Mouse (Mus musculus) liver, embryonic 13.5 days (tissue): ENCODE measurements around the gene 9130019O22Rik. TPM values are rescaled to one million over a fixed set of nuclear protein-coding genes. Genes with fewer than 3 reads are reported as not detected.
A peak's percentile ranks its signal among the peaks of the same experiment; 100 is the strongest.
"Not testable (repeated sequence)": the region's sequence is repeated elsewhere in the genome, so short reads cannot be mapped to it uniquely, and the experiment has no call there.

ENCODE experiments used
- ATAC-seq: fragments of 200-750 bp; cut with Nextera tagmentation; 2 replicates; pipeline ENCODE4 v1.8.0; 2017; ENCODE audit warnings: low read depth, mild to moderate bottlenecking, moderate number of reproducible peaks, moderate library complexity
- DNase-seq: peaks from one replicate; pipeline ENCODE4 v3.0.0; 2022
- H3K27ac ChIP-seq: fragments of 300-500 bp; sonication (generic); 2 replicates; pipeline ENCODE4 v1.5.1; 2015; ENCODE audit warnings: moderate library complexity, mild to moderate bottlenecking, inconsistent platforms
- H3K27me3 ChIP-seq: fragments of 300-500 bp; sonication (generic); 2 replicates; pipeline ENCODE4 v1.6.1; 2015; ENCODE audit warnings: mild to moderate bottlenecking, inconsistent platforms
- H3K36me3 ChIP-seq: fragments of 300-500 bp; sonication (generic); 2 replicates; pipeline ENCODE4 v1.6.1; 2015; ENCODE audit warnings: mild to moderate bottlenecking, inconsistent platforms
- H3K4me1 ChIP-seq: fragments of 300-500 bp; sonication (generic); replicated peaks from 2 replicates; pipeline ENCODE4 v1.6.1; 2015; ENCODE audit warnings: inconsistent platforms
- H3K4me2 ChIP-seq: fragments of 300-500 bp; sonication (generic); 2 replicates; pipeline ENCODE4 v1.6.1; 2015; ENCODE audit warnings: inconsistent platforms, mild to moderate bottlenecking, moderate library complexity
- H3K4me3 ChIP-seq: fragments of 300-500 bp; sonication (generic); replicated peaks from 2 replicates; pipeline ENCODE4 v1.5.1; 2015; ENCODE audit warnings: mild to moderate bottlenecking, inconsistent platforms
- H3K9ac ChIP-seq: fragments of 300-500 bp; sonication (generic); 2 replicates; pipeline ENCODE4 v1.6.1; 2015; ENCODE audit warnings: mild to moderate bottlenecking, inconsistent platforms
- H3K9me3 ChIP-seq: fragments of 300-500 bp; sonication (generic); replicated peaks from 2 replicates; pipeline ENCODE4 v1.6.1; 2016; ENCODE audit warnings: inconsistent platforms
- WGBS: fragments of 180-500 bp; shearing (Covaris S2); methylation state at CpG from one replicate; pipeline ENCODE4 v1.1.7; 2015; ENCODE audit not compliant: insufficient replicate concordance; 5-methylcytosine and 5-hydroxymethylcytosine counted together
- polyA plus RNA-seq: library from polyadenylated mRNA; unstranded; fragments of >200 nt; fragmentation: Nextera tagmentation; extraction: Ambion mirVana; gene quantifications from 2 replicates; pipeline ENCODE4 v1.2.1, GENCODE M21; 2015

The 9130019O22Rik gene
- polyA plus RNA-seq, 1 experiment from 2014 or later: 1.4 TPM

GRCm38 (mm10) chr7:127355796-127356195, 31.2 kb downstream of the 9130019O22Rik start:
- no peak for DNase-seq

GRCm38 (mm10) chr7:127351230-127352004, 35.5 kb downstream of the 9130019O22Rik start:
- Histone ChIP-seq H3K27ac (no peak overlapping the region), H3K4me2 (no peak overlapping the region), H3K27me3 (no peaks in the 10 kb centered on the region; the same call in 1 of the 2 replicates), H3K36me3 (no peaks in the 10 kb centered on the region), H3K4me1 (peaks cover 6% of the 10 kb centered on the region), H3K9me3 (no peaks in the 10 kb centered on the region), H3K9ac (no peak overlapping the region), H3K4me3 (no peak overlapping the region)
- ATAC-seq (no peak), DNase-seq (no peak)
- 39% methylated on average over 5 of the region's 5 CpGs for WGBS

More at GRCm38 (mm10) chr7:127355796-127356195, 31.2 kb downstream of the 9130019O22Rik start:
- Histone ChIP-seq H3K36me3 (no peaks in the 10 kb centered on the region), H3K4me1 (no peaks in the 10 kb centered on the region), H3K27ac (no peak overlapping the region), H3K4me3 (no peak overlapping the region), H3K4me2 (no peak overlapping the region), H3K27me3 (peaks cover 19% of the 10 kb centered on the region), H3K9me3 (no peaks in the 10 kb centered on the region), H3K9ac (no peak overlapping the region)
- no peak for ATAC-seq
- 42% methylated on average over 3 of the region's 3 CpGs for WGBS

GRCm38 (mm10) chr7:127346676-127347075, 40.3 kb downstream of the 9130019O22Rik start:
- H3K4me1 ChIP-seq: peaks cover 45% of the 10 kb centered on the region
- ATAC-seq: no peak
- no peak for DNase-seq
- H3K9ac ChIP-seq: peak overlapping the region; percentile 79; the same call in 1 of the 2 replicates
- H3K4me2 ChIP-seq: peak overlapping the region; percentile 99
- 27% methylated on average over 8 of the region's 8 CpGs for WGBS
- no peaks in the 10 kb centered on the region for H3K9me3 ChIP-seq
- peak overlapping the region; percentile 37 for H3K27ac ChIP-seq
- peaks cover 9% of the 10 kb centered on the region for H3K36me3 ChIP-seq
- H3K27me3 ChIP-seq: no peaks in the 10 kb centered on the region
- peak overlapping the region; percentile 79 for H3K4me3 ChIP-seq

- DNase-seq: peak; percentile 86
- H3K27ac ChIP-seq: peak within 1 kb of the TSS; percentile 78
- H3K4me3 ChIP-seq: peak within 1 kb of the TSS; percentile 79
- peak within 1 kb of the TSS; percentile 79 for H3K9ac ChIP-seq
- H3K9me3 ChIP-seq: no peaks in the 10 kb centered on the region
- H3K4me1 ChIP-seq: peaks cover 45% of the 10 kb centered on the region
- peaks cover 9% of the 10 kb centered on the region for H3K36me3 ChIP-seq
- WGBS: under 1% methylated on average over 70 of the region's 76 CpGs
- no peaks in the 10 kb centered on the region for H3K27me3 ChIP-seq
- ATAC-seq: peak; percentile 85
- peak within 1 kb of the TSS; percentile 99 for H3K4me2 ChIP-seq
These were observed 41.2 kb downstream of the 9130019O22Rik start, which contains the start of gene Zfp768 for GRCm38 (mm10) chr7:127345512-127346325. Gene Zfp768, minus strand, starts transcription at chr7:127345589.

GRCm38 (mm10) chr7:127345092-127345491, 41.9 kb downstream of the 9130019O22Rik start:
- Histone ChIP-seq H3K4me1 (peaks cover 45% of the 10 kb centered on the region), H3K27me3 (no peaks in the 10 kb centered on the region), H3K9me3 (no peaks in the 10 kb centered on the region), H3K36me3 (peaks cover 9% of the 10 kb centered on the region), H3K4me2 (peak overlapping the region; percentile 99), H3K9ac (peak overlapping the region; percentile 79), H3K4me3 (peak overlapping the region; percentile 79), H3K27ac (peak overlapping the region; percentile 78)
- WGBS: under 1% methylated on average over 36 of the region's 42 CpGs
- DNase-seq (peak; percentile 41), ATAC-seq (peak; percentile 34)

- H3K9ac ChIP-seq: peak overlapping the region; percentile 79; the same call in 1 of the 2 replicates
These were observed 42.6 kb downstream of the 9130019O22Rik start for GRCm38 (mm10) chr7:127344371-127344770.

GRCm38 (mm10) chr7:127343351-127344019, 43.5 kb downstream of the 9130019O22Rik start:
- H3K27me3 ChIP-seq: no peaks in the 10 kb centered on the region
- DNase-seq: no peak
- peaks cover 9% of the 10 kb centered on the region for H3K36me3 ChIP-seq
- H3K4me2 ChIP-seq: no peak overlapping the region
- H3K9me3 ChIP-seq: no peaks in the 10 kb centered on the region
- no peak overlapping the region for H3K9ac ChIP-seq
- WGBS: 86% methylated on average over 38 of the region's 38 CpGs
- no peak overlapping the region for H3K4me3 ChIP-seq
- H3K4me1 ChIP-seq: peaks cover 45% of the 10 kb centered on the region
- ATAC-seq: no peak
- no peak overlapping the region for H3K27ac ChIP-seq

More at GRCm38 (mm10) chr7:127344371-127344770, 42.6 kb downstream of the 9130019O22Rik start:
- Histone ChIP-seq H3K27ac (no peak overlapping the region), H3K4me1 (peaks cover 45% of the 10 kb centered on the region), H3K9me3 (no peaks in the 10 kb centered on the region), H3K4me2 (peak overlapping the region; percentile 99), H3K4me3 (peak overlapping the region; percentile 79), H3K36me3 (peaks cover 9% of the 10 kb centered on the region), H3K27me3 (no peaks in the 10 kb centered on the region)
- no peak for DNase-seq
- 82% methylated on average over 8 of the region's 8 CpGs for WGBS
- ATAC-seq: no peak

GRCm38 (mm10) chr7:127342888-127343287, 44.1 kb downstream of the 9130019O22Rik start:
- H3K9ac ChIP-seq: no peak overlapping the region

GRCm38 (mm10) chr7:127342332-127342731, 44.6 kb downstream of the 9130019O22Rik start:
- peaks cover 45% of the 10 kb centered on the region for H3K4me1 ChIP-seq
- no peak overlapping the region for H3K4me2 ChIP-seq
- no peak overlapping the region for H3K9ac ChIP-seq
- H3K27me3 ChIP-seq: no peaks in the 10 kb centered on the region
- DNase-seq (no peak), ATAC-seq (no peak)
- no peak overlapping the region for H3K4me3 ChIP-seq
- H3K36me3 ChIP-seq: peaks cover 9% of the 10 kb centered on the region
- 49% methylated on average over 4 of the region's 4 CpGs for WGBS
- no peak overlapping the region for H3K27ac ChIP-seq
- no peaks in the 10 kb centered on the region for H3K9me3 ChIP-seq

More at GRCm38 (mm10) chr7:127342888-127343287, 44.1 kb downstream of the 9130019O22Rik start:
- no peaks in the 10 kb centered on the region for H3K27me3 ChIP-seq
- H3K36me3 ChIP-seq: peaks cover 9% of the 10 kb centered on the region
- peaks cover 45% of the 10 kb centered on the region for H3K4me1 ChIP-seq
- H3K4me3 ChIP-seq: no peak overlapping the region
- no peak for DNase-seq
- H3K4me2 ChIP-seq: no peak overlapping the region
- no peak for ATAC-seq
- WGBS: 87% methylated on average over 7 of the region's 7 CpGs
- H3K9me3 ChIP-seq: no peaks in the 10 kb centered on the region
- H3K27ac ChIP-seq: no peak overlapping the region

- not testable (repeated sequence) for DNase-seq, H3K4me2 ChIP-seq, H3K9ac ChIP-seq, H3K4me3 ChIP-seq, H3K27me3 ChIP-seq, H3K9me3 ChIP-seq, H3K36me3 ChIP-seq, H3K27ac ChIP-seq, ATAC-seq
- peaks cover 43% of the 10 kb centered on the region for H3K4me1 ChIP-seq
- 74% methylated on average over 6 of the region's 6 CpGs for WGBS
These were observed 45.1 kb downstream of the 9130019O22Rik start for GRCm38 (mm10) chr7:127341861-127342260.

- H3K4me3 ChIP-seq: no peak overlapping the region
- no peak for ATAC-seq
- WGBS: 85% methylated on average over 8 of the region's 8 CpGs
- H3K9me3 ChIP-seq: no peaks in the 10 kb centered on the region
- H3K4me1 ChIP-seq: peaks cover 38% of the 10 kb centered on the region
- no peak overlapping the region for H3K27ac ChIP-seq
- H3K36me3 ChIP-seq: peaks cover 9% of the 10 kb centered on the region
- H3K27me3 ChIP-seq: no peaks in the 10 kb centered on the region
- no peak overlapping the region for H3K4me2 ChIP-seq
- no peak for DNase-seq
- H3K9ac ChIP-seq: no peak overlapping the region
These were observed 45.6 kb downstream of the 9130019O22Rik start for GRCm38 (mm10) chr7:127341356-127341755.
